In the genomic region with DNA sequence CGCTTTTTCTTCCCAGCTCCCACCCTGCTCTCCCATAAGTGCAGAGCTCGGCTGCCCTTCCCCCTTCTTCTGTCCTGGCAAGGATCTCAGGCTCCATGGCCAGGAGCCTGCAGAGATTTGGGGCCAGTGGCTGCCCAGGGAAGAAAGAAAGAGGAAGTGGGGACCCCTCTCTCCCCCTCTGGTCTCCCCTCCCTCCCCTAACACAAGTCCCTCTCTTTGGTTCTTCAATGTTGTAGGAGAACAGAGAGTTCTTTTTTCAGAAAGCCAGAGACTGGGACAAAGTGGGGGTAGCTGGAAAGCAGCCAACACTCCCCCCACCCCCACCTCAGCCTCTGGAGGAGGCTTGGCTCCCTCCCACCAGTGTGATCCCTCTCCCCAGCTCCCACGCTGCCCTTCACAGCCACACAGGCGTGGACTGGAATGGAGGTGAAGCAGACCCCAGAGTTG, we compare ENCODE assay signal across 7 mouse cellular contexts. TPM values are rescaled to one million over a fixed set of nuclear protein-coding genes. Genes with fewer than 3 reads are reported as not detected.
DNase-seq lines count a peak whose midpoint lies in the region; ATAC-seq and TF ChIP-seq lines count a peak whose summit lies in the region.

No protein-coding gene starts in this region.

- no peak for TF ChIP-seq CTCF in midbrain, postnatal 0 days (IDR thresholded peaks at IDR 0.05)
- no peak for TF ChIP-seq CTCF in thymus, adult 2 months (IDR thresholded peaks at IDR 0.05; ENCODE audit: borderline replicate concordance, control insufficient read depth, extremely low read depth, insufficient read depth, low read length, poor library complexity)

- H3K9ac ChIP-seq in lung, embryonic 16.5 days (ENCODE audit: low read length), result peak overlapping the region; percentile 30; the same call in 1 of the 2 replicates
- no peak overlapping the region for H3K9ac ChIP-seq in forebrain, embryonic 11.5 days (ENCODE audit: low read length)
- peak overlapping the region; percentile 26; the same call in 1 of the 2 replicates for H3K9ac ChIP-seq in midbrain, postnatal 0 days (replicated peaks; ENCODE audit: low read length, poor library complexity, severe bottlenecking)

- TF ChIP-seq POLR2A in thymus, adult 2 months (IDR thresholded peaks at IDR 0.05; ENCODE audit: control insufficient read depth, extremely low read depth, insufficient read depth, low read length, poor library complexity), result no peak

- intact Hi-C loops in heart, postnatal 10 days (cut with DNase I), result no loop called here

- whole genome bisulfite sequencing in lung, embryonic 16.5 days, result 31% methylated on average over 4 of the region's 4 CpGs
- 64% methylated on average over 4 of the region's 4 CpGs for WGBS in forebrain, embryonic 11.5 days
- WGBS in midbrain, postnatal 0 days, result 52% methylated on average over 4 of the region's 4 CpGs
- 90% methylated on average over 4 of the region's 4 CpGs for WGBS in thymus, adult 2 months

- H3K36me3 ChIP-seq in lung, embryonic 16.5 days (ENCODE audit: control insufficient read depth, insufficient read depth, low read length), result no peaks in the 10 kb centered on the region
- no peaks in the 10 kb centered on the region for H3K36me3 ChIP-seq in forebrain, embryonic 11.5 days (ENCODE audit: control insufficient read depth, insufficient read depth, low read length)
- H3K36me3 ChIP-seq in midbrain, postnatal 0 days (ENCODE audit: insufficient read depth, low read length), result no peaks in the 10 kb centered on the region
- H3K36me3 ChIP-seq in thymus, adult 2 months (ENCODE audit: control insufficient read depth, insufficient read depth, low read length), result no peaks in the 10 kb centered on the region

- peak overlapping the region; percentile 51 for H3K4me2 ChIP-seq in lung, embryonic 16.5 days (ENCODE audit: low read depth, low read length)
- no peak overlapping the region for H3K4me2 ChIP-seq in forebrain, embryonic 11.5 days (ENCODE audit: low read depth, low read length, severe bottlenecking)
- H3K4me2 ChIP-seq in midbrain, postnatal 0 days (ENCODE audit: low read depth, low read length, poor library complexity, severe bottlenecking), result peak overlapping the region; percentile 38

- H3K4me3 ChIP-seq in lung, embryonic 16.5 days (ENCODE audit: low read length), result 0 out of 2 replicates have a peak overlapping the region, but pooled peaks have one; percentile 2
- no peak overlapping the region for H3K4me3 ChIP-seq in forebrain, embryonic 11.5 days (ENCODE audit: low read depth, low read length)
- H3K4me3 ChIP-seq in midbrain, postnatal 0 days (ENCODE audit: low read depth, low read length), result peak overlapping the region; percentile 28; the same call in 1 of the 2 replicates
- H3K4me3 ChIP-seq in thymus, adult 2 months (ENCODE audit: control insufficient read depth, insufficient read depth, low read length), result no peak overlapping the region

- H3K27ac ChIP-seq in lung, embryonic 16.5 days (ENCODE audit: low read length), result peak overlapping the region; percentile 14; the same call in 1 of the 2 replicates
- no peak overlapping the region for H3K27ac ChIP-seq in forebrain, embryonic 11.5 days (ENCODE audit: low read depth, low read length)
- peak overlapping the region; percentile 80 for H3K27ac ChIP-seq in midbrain, postnatal 0 days (ENCODE audit: low read depth, low read length)
- H3K27ac ChIP-seq in thymus, adult 2 months (ENCODE audit: control insufficient read depth, insufficient read depth, low read length), result no peak overlapping the region

- H3K4me1 ChIP-seq in lung, embryonic 16.5 days (replicated peaks; ENCODE audit: control insufficient read depth, insufficient read depth, low read length), result peaks cover 21% of the 10 kb centered on the region
- H3K4me1 ChIP-seq in forebrain, embryonic 11.5 days (replicated peaks; ENCODE audit: control insufficient read depth, insufficient read depth, low read length), result peaks cover 13% of the 10 kb centered on the region; the same call in 1 of the 2 replicates
- 0 out of 2 replicates have a peak, but pooled peaks cover under 1% of the 10 kb centered on the region for H3K4me1 ChIP-seq in midbrain, postnatal 0 days (ENCODE audit: insufficient read depth, low read length)
- H3K4me1 ChIP-seq in thymus, adult 2 months (replicated peaks; ENCODE audit: control insufficient read depth, insufficient read depth, low read length), result no peaks in the 10 kb centered on the region

- peak; percentile 35 for ATAC-seq in lung, embryonic 16.5 days (ENCODE audit: low read depth)
- peak; percentile 31; the same call in 1 of the 2 replicates for ATAC-seq in forebrain, embryonic 11.5 days (replicated peaks; ENCODE audit: low FRiP score)
- peak; percentile 77 for ATAC-seq in midbrain, postnatal 0 days (ENCODE audit: low FRiP score)

- no peak for DNase-seq in lung, postnatal 25 days (ENCODE audit: low spot score)
- no peak for DNase-seq in forebrain, embryonic 11.5 days (ENCODE audit: low spot score)
- DNase-seq in heart, postnatal 10 days, result peak; percentile 68 to 72
- DNase-seq in midbrain, postnatal 0 days (ENCODE audit: low spot score), result peak; percentile 84
- DNase-seq in urinary bladder, adult 18-20 months (ENCODE audit: low spot score in 2 of 2), result no peak
- DNase-seq in thymus, adult 2 months, result no peak

- H3K9me3 ChIP-seq in lung, embryonic 16.5 days (ENCODE audit: control insufficient read depth, low read length), result no peaks in the 10 kb centered on the region
- H3K9me3 ChIP-seq in forebrain, embryonic 11.5 days (ENCODE audit: control insufficient read depth, low read length), result no peaks in the 10 kb centered on the region
- H3K9me3 ChIP-seq in midbrain, postnatal 0 days (ENCODE audit: low read length), result no peaks in the 10 kb centered on the region

- H3K27me3 ChIP-seq in lung, embryonic 16.5 days (ENCODE audit: control insufficient read depth, insufficient read depth, low read depth, low read length), result no peaks in the 10 kb centered on the region
- H3K27me3 ChIP-seq in forebrain, embryonic 11.5 days (ENCODE audit: control insufficient read depth, insufficient read depth, low read length), result no peaks in the 10 kb centered on the region
- H3K27me3 ChIP-seq in midbrain, postnatal 0 days (ENCODE audit: insufficient read depth, low read length), result no peaks in the 10 kb centered on the region
- H3K27me3 ChIP-seq in thymus, adult 2 months (ENCODE audit: control insufficient read depth, insufficient read depth, low read length), result no peaks in the 10 kb centered on the region

RNA-seq across cellular contexts. Expression of a gene that starts 2.1 kb away (rescaled TPM):
- polyA plus RNA-seq in lung, embryonic 16.5 days (2015; fragmentation: Nextera tagmentation; extraction: Ambion mirVana), result 6.2 and 6.7 TPM in 2 replicates
- polyA plus RNA-seq in forebrain, embryonic 11.5 days (2014; fragmentation: Nextera tagmentation; extraction: Ambion mirVana), result 1.5 and 2.1 TPM in 2 replicates
- total RNA-seq in heart, postnatal 10 days (2021), result 100 to 1,000 TPM; 228 to 235 TPM
- total RNA-seq in midbrain, postnatal 0 days (2014; rRNA removed), result 398 and 409 TPM in 2 replicates
- polyA plus RNA-seq in midbrain, postnatal 0 days (2015; fragmentation: Nextera tagmentation; extraction: Ambion mirVana), result 94.4 and 100 TPM in 2 replicates
- 24.4 and 28.5 TPM in 2 replicates for polyA plus RNA-seq in thymus, adult 2 months (2012; rRNA removed)

RNA-seq across cellular contexts. Expression of a gene that starts 33.3 kb away (rescaled TPM):
- not detected in 2 replicates for polyA plus RNA-seq in lung, embryonic 16.5 days (2015; fragmentation: Nextera tagmentation; extraction: Ambion mirVana)
- 0.68 and 0.89 TPM in 2 replicates for polyA plus RNA-seq in forebrain, embryonic 11.5 days (2014; fragmentation: Nextera tagmentation; extraction: Ambion mirVana)
- total RNA-seq in heart, postnatal 10 days (2021), result not detected
- 13.9 and 14.1 TPM in 2 replicates for total RNA-seq in midbrain, postnatal 0 days (2014; rRNA removed)
- 5.8 and 6.7 TPM in 2 replicates for polyA plus RNA-seq in midbrain, postnatal 0 days (2015; fragmentation: Nextera tagmentation; extraction: Ambion mirVana)
- polyA plus RNA-seq in thymus, adult 2 months (2012; rRNA removed), result 1.5 TPM in 2 replicates

RNA-seq across cellular contexts. Expression of a gene that starts 34.3 kb away (rescaled TPM):
- 42.5 and 46.0 TPM in 2 replicates for polyA plus RNA-seq in lung, embryonic 16.5 days (2015; fragmentation: Nextera tagmentation; extraction: Ambion mirVana)
- polyA plus RNA-seq in forebrain, embryonic 11.5 days (2014; fragmentation: Nextera tagmentation; extraction: Ambion mirVana), result 104 and 122 TPM in 2 replicates
- total RNA-seq in heart, postnatal 10 days (2021), result 10 to 100 TPM; 13.6 to 17.1 TPM
- 114 and 115 TPM in 2 replicates for total RNA-seq in midbrain, postnatal 0 days (2014; rRNA removed)
- 79.6 and 88.8 TPM in 2 replicates for polyA plus RNA-seq in midbrain, postnatal 0 days (2015; fragmentation: Nextera tagmentation; extraction: Ambion mirVana)
- 159 and 162 TPM in 2 replicates for polyA plus RNA-seq in thymus, adult 2 months (2012; rRNA removed)

RNA-seq across cellular contexts. Expression of a gene that starts 37.6 kb away (rescaled TPM):
- polyA plus RNA-seq in lung, embryonic 16.5 days (2015; fragmentation: Nextera tagmentation; extraction: Ambion mirVana), result not detected in 2 replicates
- 0.08 TPM in 1 of 2 replicates, not detected in the other for polyA plus RNA-seq in forebrain, embryonic 11.5 days (2014; fragmentation: Nextera tagmentation; extraction: Ambion mirVana)
- not detected for total RNA-seq in heart, postnatal 10 days (2021)
- 0.05 and 0.14 TPM in 2 replicates for total RNA-seq in midbrain, postnatal 0 days (2014; rRNA removed)
- 0.05 TPM in 1 of 2 replicates, not detected in the other for polyA plus RNA-seq in midbrain, postnatal 0 days (2015; fragmentation: Nextera tagmentation; extraction: Ambion mirVana)
- polyA plus RNA-seq in thymus, adult 2 months (2012; rRNA removed), result 0.07 TPM in 1 of 2 replicates, not detected in the other

RNA-seq across cellular contexts. Expression of a gene that starts 45.2 kb away (rescaled TPM):
- polyA plus RNA-seq in lung, embryonic 16.5 days (2015; fragmentation: Nextera tagmentation; extraction: Ambion mirVana), result 0.15 and 0.20 TPM in 2 replicates
- 0.69 and 0.73 TPM in 2 replicates for polyA plus RNA-seq in forebrain, embryonic 11.5 days (2014; fragmentation: Nextera tagmentation; extraction: Ambion mirVana)
- under 1 TPM; 0.05 to 0.19 TPM for total RNA-seq in heart, postnatal 10 days (2021)
- 6.1 and 6.6 TPM in 2 replicates for total RNA-seq in midbrain, postnatal 0 days (2014; rRNA removed)
- polyA plus RNA-seq in midbrain, postnatal 0 days (2015; fragmentation: Nextera tagmentation; extraction: Ambion mirVana), result 3.6 and 3.9 TPM in 2 replicates
- polyA plus RNA-seq in thymus, adult 2 months (2012; rRNA removed), result 3.2 and 3.9 TPM in 2 replicates

Comparison
In these comparisons a context has a peak if more than half of its experiments do, and no peak if none do; other contexts are left out.
1. H3K27ac ChIP-seq: peak in lung, embryonic 16.5 days (single experiment) and midbrain, postnatal 0 days (single experiment); none in forebrain, embryonic 11.5 days (single experiment) and thymus, adult 2 months (single experiment).
2. H3K4me3 ChIP-seq: peak in lung, embryonic 16.5 days (single experiment) and midbrain, postnatal 0 days (single experiment); none in forebrain, embryonic 11.5 days (single experiment) and thymus, adult 2 months (single experiment).
3. DNase-seq: peak in heart, postnatal 10 days (2 of 2) and midbrain, postnatal 0 days (single experiment); none in lung, postnatal 25 days (single experiment), forebrain, embryonic 11.5 days (single experiment), urinary bladder, adult 18-20 months (0 of 2) and thymus, adult 2 months (single experiment).
4. Peak in every context shown above with its lines, with median percentiles within 50 percentile points of each other: ATAC-seq.